Mouse (Mus musculus): ENCODE data around the gene Hmgcs2.

The Hmgcs2 gene

GRCm38 (mm10) chr3:98280933-98281678 lies 871 bp downstream of the Hmgcs2 start:
- peak; percentile 17 for DNase-seq (ENCODE audit: low read depth, low spot score)

DNA sequence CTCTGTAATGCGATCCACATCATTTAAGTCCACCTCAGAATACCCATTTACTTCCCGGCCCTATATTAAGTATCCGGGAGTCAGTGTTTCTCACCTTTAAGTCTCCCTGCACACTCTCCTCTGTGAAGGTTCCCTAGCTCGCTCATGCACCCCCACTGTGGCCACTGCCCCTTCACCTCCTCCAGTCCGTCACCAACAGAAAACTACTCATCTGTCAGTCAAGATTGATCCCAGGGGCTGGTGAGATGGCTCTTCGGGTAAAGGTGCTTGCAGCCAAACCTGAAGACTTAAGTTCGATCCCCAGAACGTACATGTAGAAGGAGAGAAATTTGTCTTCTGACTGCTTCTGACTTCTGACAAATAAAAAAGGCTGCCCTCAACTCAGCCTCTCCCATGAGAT lies 2.2 kb downstream of the Hmgcs2 start:
- no peak for DNase-seq (ENCODE audit: low read depth, low spot score)

- DNase-seq (ENCODE audit: low read depth, low spot score) = no peak
Observed at GRCm38 (mm10) chr3:98283205-98283604, 3.0 kb downstream of the Hmgcs2 start.

DNA sequence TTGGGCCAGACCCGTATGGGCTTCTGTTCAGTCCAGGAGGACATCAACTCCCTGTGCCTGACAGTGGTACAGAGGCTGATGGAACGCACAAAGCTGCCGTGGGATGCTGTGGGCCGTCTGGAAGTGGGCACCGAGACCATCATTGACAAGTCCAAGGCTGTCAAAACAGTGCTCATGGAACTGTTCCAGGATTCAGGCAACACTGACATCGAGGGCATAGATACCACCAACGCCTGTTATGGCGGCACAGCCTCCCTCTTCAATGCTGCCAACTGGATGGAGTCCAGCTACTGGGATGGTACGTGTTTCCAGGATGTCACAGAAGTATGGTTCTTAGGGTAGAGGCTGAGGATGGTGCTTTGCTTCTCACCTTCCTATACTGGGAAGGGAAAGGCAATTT lies 10.8 kb downstream of the Hmgcs2 start:
- no peak for DNase-seq (ENCODE audit: low read depth, low spot score)

DNA sequence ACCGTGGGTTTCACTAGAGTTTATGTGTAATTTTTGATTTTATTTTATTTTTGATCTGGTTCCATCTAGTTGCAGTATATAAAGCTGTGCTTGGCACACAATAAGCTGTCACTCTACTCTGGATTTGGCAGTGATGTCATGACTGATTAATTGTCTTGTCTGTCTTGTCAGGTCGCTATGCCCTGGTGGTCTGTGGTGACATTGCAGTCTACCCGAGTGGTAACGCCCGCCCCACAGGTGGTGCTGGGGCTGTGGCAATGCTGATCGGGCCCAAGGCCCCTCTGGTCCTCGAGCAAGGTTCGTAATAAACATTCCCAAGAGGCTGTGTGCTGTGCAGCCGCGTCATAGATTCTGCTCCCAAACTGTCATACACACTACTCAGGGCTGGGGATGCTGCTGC lies 15.7 kb downstream of the Hmgcs2 start:
- no peak for DNase-seq (ENCODE audit: low read depth, low spot score)

- DNase-seq (ENCODE audit: low read depth, low spot score) = no peak
Observed at GRCm38 (mm10) chr3:98299391-98300100, 19.3 kb downstream of the Hmgcs2 start.

GRCm38 (mm10) chr3:98300266-98300665 lies 20.0 kb downstream of the Hmgcs2 start:
- no peak for DNase-seq (ENCODE audit: low read depth, low spot score)

- no peak for DNase-seq (ENCODE audit: low read depth, low spot score)
Observed at GRCm38 (mm10) chr3:98301761-98302160, 21.5 kb downstream of the Hmgcs2 start.

GRCm38 (mm10) chr3:98308606-98309005 lies 28.4 kb downstream of the Hmgcs2 start:
- no peak for DNase-seq (ENCODE audit: low read depth, low spot score)

DNA sequence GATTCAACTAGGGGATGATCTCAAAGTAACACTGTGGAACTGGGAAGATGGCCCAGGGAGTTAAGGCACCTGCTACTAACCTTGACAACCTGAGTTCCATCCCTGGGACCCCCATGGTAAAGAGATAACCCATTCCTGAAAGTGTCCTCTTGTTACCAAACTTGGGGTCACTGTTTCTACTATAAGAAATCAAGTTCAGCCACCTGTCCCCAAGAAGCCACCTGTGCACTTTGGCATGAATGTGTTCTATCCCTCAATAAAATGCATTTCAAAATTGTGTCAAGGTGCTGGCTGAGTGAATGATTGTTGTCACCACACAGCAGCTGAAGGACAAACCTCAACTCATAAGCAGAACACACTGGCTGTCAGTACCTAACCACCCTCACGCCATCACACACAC lies 30.2 kb downstream of the Hmgcs2 start:
- no peak for DNase-seq (ENCODE audit: low read depth, low spot score)

GRCm38 (mm10) chr3:98312867-98313266 lies 32.6 kb downstream of the Hmgcs2 start:
- no peak for DNase-seq (ENCODE audit: low read depth, low spot score)

DNA sequence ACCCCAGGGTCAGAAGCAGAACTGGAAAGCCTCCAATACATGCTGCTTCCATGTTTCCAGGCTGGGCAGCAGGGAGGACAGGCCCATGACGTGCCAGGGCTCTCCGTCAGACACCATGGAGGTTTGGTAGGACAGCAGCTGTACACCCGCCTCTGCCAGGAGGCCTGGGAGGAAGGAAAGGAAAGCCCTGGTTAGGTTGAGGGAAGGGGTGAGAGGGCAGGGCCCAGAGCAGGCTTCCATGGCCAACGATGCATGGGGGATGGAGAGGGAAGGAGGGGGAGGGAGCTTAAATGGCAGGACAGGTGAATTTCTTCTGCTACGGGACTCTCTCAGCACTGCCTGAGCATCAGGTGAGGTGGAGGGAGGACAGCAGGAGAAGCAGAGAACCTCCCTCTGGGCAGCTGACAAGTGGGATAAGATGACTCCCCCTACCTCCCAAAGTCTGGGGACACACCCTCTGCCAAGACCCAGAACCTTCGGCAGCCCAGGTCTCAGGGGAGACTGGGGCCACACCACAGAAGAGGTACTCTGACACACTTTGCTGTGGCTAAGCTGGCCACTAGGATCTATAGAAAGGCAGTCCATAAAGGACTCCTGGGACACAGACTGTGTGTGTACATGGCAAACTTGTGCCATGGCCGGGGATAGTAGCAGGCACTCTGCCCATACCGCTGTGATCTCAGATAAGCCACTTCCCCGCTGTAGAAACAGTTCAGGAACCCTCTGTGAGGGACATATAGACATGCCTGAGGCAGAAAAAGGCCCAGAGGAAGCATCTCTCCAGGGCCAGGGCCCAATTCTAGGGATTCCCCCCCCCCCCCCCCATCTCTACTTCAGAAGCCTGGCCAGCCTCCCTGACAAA lies 33.3 kb downstream of the Hmgcs2 start:
- no peak for DNase-seq (ENCODE audit: low read depth, low spot score)

DNA sequence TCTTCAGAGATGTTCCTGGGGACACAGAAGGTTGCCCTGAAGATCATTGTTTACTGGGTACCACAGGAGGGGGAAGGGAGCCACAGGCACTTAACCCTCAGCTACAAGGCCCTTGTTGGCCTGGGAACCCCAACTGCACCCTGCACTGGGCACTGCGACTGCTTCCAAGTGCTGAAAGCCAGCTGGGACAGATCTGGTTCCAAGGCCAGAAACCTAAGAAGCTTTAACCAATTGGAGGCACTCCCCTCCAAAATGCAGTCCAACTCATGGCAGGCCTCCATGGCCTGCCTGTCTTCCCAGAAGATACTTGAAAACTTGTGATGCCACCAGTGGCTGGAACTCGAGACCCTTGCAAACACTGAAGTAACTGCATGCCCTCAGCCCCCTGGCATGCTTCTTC lies 34.9 kb downstream of the Hmgcs2 start:
- no peak for DNase-seq (ENCODE audit: low read depth, low spot score)

- no peak for DNase-seq (ENCODE audit: low read depth, low spot score)
Observed at GRCm38 (mm10) chr3:98317143-98317542, 36.9 kb downstream of the Hmgcs2 start.

DNA sequence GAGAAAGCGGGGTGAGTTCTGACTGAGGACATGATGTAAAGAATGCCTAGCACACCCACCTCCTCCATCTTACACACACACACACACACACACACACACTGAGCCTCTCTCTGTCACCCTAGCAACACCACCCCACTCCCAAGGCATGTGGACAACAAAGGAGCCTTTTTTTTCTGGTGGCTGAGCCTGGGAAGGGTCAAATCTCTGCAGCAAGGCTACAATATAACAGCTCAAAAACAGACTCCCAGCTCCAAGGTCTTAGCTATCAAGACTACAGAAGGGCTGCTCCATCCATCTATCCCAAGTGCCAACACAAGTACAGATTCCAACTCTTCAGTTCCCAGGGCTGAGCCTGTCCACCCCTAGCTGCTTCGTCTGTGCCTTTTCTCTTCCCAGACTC lies 39.0 kb downstream of the Hmgcs2 start:
- DNase-seq (ENCODE audit: low read depth, low spot score) = no peak

GRCm38 (mm10) chr3:98322209-98322608 lies 42.0 kb downstream of the Hmgcs2 start:
- DNase-seq (ENCODE audit: low read depth, low spot score) = no peak

DNA sequence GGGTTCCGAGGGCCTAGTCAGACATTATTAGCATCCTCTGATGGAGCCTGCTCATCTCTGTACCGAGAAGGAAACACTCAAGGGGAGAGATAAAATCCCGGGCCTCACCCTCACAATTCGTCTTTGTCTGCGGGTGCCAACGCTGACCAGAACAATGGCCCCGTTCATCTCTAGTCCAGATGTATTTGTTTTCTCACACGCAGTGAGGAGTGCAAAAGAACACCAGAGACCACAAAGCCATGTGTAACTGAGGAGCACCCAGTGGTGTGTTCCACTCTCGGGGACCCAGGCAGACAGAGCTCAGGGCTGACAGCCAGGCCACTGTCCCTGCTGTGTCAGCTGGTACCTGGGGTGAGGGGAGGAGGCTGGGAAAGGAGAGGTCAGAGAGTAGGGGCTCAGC lies 44.0 kb downstream of the Hmgcs2 start:
- DNase-seq (ENCODE audit: low read depth, low spot score) = peak; percentile 64

DNA sequence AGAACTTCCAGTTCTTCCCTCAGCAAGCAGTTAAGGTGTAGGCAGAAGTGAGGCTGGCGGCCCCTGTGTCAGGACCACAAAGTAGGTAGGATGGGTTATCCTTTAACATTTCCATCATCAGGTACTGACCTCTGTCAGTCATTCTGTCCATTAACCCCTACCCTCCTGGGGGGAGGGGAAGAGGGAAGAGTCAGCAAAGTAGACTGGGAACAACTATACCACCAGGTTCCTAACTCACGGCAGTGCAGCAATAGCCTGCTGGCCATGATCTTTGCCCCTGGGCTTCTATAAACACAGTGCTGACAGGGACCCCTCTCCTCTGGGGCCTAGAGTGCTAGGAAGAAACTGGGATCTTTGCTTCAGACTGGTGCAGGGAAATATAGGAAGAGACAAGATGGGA lies 53.8 kb downstream of the Hmgcs2 start:
- no peak for DNase-seq (ENCODE audit: low read depth, low spot score)

DNA sequence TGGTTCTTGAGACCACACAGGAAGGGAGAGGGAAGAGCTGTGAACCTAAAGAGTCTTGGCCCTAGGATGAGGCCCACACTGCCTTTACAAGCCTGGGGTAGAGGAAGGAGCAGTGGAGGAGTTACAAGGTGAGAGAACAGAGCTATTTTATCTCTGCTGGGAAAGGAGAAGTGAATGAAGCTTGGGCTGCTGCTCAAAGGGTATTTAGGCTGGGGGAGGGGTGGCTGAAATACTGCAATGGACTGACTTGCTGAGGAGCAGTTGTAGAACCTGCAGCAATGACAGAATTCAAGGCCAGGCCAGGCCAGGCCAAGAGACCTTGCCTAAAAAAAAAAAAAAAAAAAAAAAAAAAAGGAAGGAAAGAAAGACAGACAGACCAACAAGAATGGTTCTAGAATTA lies 55.1 kb downstream of the Hmgcs2 start:
- no peak for DNase-seq (ENCODE audit: low read depth, low spot score)

DNA sequence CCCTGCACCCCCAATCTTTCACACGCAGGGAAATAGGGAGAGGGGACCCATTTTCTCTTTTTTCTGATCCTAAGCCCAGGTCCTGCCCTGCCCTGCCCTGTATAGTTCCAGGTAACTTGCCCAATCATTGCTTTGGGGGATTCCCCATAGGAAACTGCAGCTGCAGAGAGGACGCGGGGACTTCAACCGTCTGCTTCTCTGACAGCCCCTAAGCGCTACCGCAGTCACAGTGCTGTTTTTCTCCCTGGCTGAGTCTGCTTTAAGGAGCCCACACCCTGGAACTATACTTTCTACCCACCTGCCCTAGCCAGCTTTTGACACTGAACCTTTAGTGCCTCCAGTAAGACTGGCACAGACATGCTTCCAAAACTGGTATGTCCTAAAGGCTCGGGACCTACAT lies 55.7 kb downstream of the Hmgcs2 start:
- DNase-seq (ENCODE audit: low read depth, low spot score) = no peak

DNA sequence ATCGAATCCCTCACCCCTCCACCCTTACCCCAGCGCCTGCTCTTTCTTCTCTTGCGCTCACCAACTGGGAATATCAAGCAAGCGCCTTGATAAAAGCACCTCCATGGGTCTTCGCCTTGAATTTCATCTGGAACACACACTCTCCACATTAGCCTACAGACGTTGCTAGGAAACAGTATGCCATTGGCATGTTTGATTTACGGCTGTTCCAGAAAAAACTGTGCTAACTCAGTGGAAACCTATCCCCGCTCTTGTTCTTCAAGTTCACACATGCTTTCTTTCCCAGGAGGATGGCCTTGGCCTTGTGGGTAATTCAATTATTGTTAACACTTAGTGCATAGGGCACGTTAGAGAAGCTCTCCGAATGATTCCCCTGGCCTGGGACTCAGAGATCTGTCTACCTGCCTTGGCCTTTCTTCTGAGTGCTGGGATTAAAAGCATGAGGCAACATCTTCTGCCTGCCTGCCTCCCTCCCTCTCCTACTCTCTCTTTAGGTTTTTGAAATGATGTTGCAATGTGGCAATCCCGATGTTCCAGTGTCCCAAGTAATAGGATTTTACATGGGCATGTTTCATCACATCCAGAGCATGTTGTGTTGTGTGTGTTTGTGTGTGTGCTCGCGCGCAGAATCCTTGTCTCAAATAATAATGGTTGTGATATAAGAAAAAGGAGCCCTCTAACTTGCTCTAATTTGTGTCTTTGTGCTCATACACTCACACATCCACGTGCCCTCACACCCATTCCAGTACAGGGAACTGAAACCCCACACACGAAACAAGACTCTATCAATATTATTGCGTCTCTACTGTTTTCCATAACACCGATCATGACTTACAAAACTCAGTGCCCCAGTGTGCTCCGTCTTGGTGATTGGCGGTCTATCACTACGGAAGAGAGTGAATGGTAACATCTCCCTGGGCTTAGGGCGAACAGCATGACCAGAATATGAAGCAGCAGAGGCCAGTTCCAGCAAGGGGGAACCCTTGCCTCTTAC lies 56.7 kb downstream of the Hmgcs2 start:
- no peak for DNase-seq (ENCODE audit: low read depth, low spot score)

Measured in telencephalon, adult 2 months (tissue).